Mouse (Mus musculus) kidney, embryonic 14.5 days (tissue): Measurements from ENCODE around the gene Atg101. TPM values are rescaled to one million over a fixed set of nuclear protein-coding genes. Genes with fewer than 3 reads are reported as not detected.

ENCODE experiments used
- ATAC-seq: fragments of 200-750 bp; cut with Nextera tagmentation; 2 replicates; pipeline ENCODE4 v1.8.0; 2017; ENCODE audit warnings: moderate number of reproducible peaks, mild to moderate bottlenecking, moderate TSS enrichment, moderate library complexity; ENCODE audit not compliant: low FRiP score, low TSS enrichment
- H3K27ac ChIP-seq: fragments of 300-500 bp; sonication (generic); 2 replicates; pipeline ENCODE4 v1.5.1; 2014; ENCODE audit warnings: low read depth, mild to moderate bottlenecking, low read length, moderate library complexity, mixed read lengths
- H3K27me3 ChIP-seq: fragments of 300-500 bp; sonication (generic); 2 replicates; pipeline ENCODE4 v1.6.1; 2014; ENCODE audit warnings: mild to moderate bottlenecking, low read length; ENCODE audit not compliant: control insufficient read depth, insufficient read depth
- H3K36me3 ChIP-seq: fragments of 300-500 bp; sonication (generic); 2 replicates; pipeline ENCODE4 v1.6.1; 2014; ENCODE audit warnings: low read length, mixed read lengths; ENCODE audit not compliant: control insufficient read depth, insufficient read depth
- H3K4me1 ChIP-seq: fragments of 300-500 bp; sonication (generic); 2 replicates; pipeline ENCODE4 v1.6.1; 2014; ENCODE audit warnings: low read length, mixed read lengths; ENCODE audit not compliant: control insufficient read depth, insufficient read depth
- H3K4me2 ChIP-seq: fragments of 300-500 bp; sonication (generic); replicated peaks from 2 replicates; pipeline ENCODE4 v1.6.1; 2014; ENCODE audit warnings: low read depth, mild to moderate bottlenecking, low read length
- H3K4me3 ChIP-seq: fragments of 300-500 bp; sonication (generic); 2 replicates; pipeline ENCODE4 v1.5.1; 2014; ENCODE audit warnings: mild to moderate bottlenecking, low read length
- H3K9ac ChIP-seq: fragments of 300-500 bp; sonication (generic); 2 replicates; pipeline ENCODE4 v1.6.1; 2014; ENCODE audit warnings: low read depth, mild to moderate bottlenecking, low read length, moderate library complexity
- H3K9me3 ChIP-seq: fragments of 300-500 bp; sonication (generic); 2 replicates; pipeline ENCODE4 v1.6.1; 2016; ENCODE audit warnings: low read length; ENCODE audit not compliant: control insufficient read depth
- WGBS: fragments of 180-500 bp; shearing (Covaris S2); extraction: QIAGEN DNeasy Blood & Tissue Kit; methylation state at CpG from one replicate; pipeline ENCODE4 v1.1.7; 2014; 5-methylcytosine and 5-hydroxymethylcytosine counted together
- polyA plus RNA-seq: library from polyadenylated mRNA; unstranded; fragments of >200 nt; fragmentation: Nextera tagmentation; extraction: Ambion mirVana; gene quantifications from 2 replicates; pipeline ENCODE4 v1.2.1, GENCODE M21; 2014

The Atg101 gene
- polyA plus RNA-seq, 1 experiment from 2014 or later, result 71.8 TPM

- Histone ChIP-seq H3K9me3 (no peaks in the 10 kb centered on the region), H3K27ac (no peak overlapping the region), H3K4me3 (no peak overlapping the region), H3K9ac (no peak overlapping the region), H3K27me3 (no peaks in the 10 kb centered on the region), H3K36me3 (0 out of 2 replicates have a peak, but pooled peaks cover 2% of the 10 kb centered on the region), H3K4me2 (no peak overlapping the region), H3K4me1 (peaks cover 9% of the 10 kb centered on the region)
- no peak for ATAC-seq
- 80% methylated on average over 14 of the region's 14 CpGs for WGBS
These were observed 15.4 kb downstream of the Atg101 start for GRCm38 (mm10) chr15:101299480-101299960.

GRCm38 (mm10) chr15:101300128-101300527 lies 16.1 kb downstream of the Atg101 start:
- no peak overlapping the region for H3K9ac ChIP-seq
- ATAC-seq, result no peak
- no peak overlapping the region for H3K4me3 ChIP-seq
- H3K9me3 ChIP-seq, result no peaks in the 10 kb centered on the region
- H3K27ac ChIP-seq, result no peak overlapping the region
- H3K36me3 ChIP-seq, result 0 out of 2 replicates have a peak, but pooled peaks cover 2% of the 10 kb centered on the region
- WGBS, result 74% methylated on average over 6 of the region's 6 CpGs
- no peaks in the 10 kb centered on the region for H3K27me3 ChIP-seq
- H3K4me2 ChIP-seq, result no peak overlapping the region
- peaks cover 9% of the 10 kb centered on the region for H3K4me1 ChIP-seq

GRCm38 (mm10) chr15:101302201-101302600 lies 18.1 kb downstream of the Atg101 start:
- WGBS, result 81% methylated on average over 3 of the region's 3 CpGs
- no peak for ATAC-seq
- Histone ChIP-seq H3K4me3 (no peak overlapping the region), H3K27me3 (no peaks in the 10 kb centered on the region), H3K4me2 (no peak overlapping the region), H3K36me3 (no peaks in the 10 kb centered on the region), H3K9ac (no peak overlapping the region), H3K9me3 (no peaks in the 10 kb centered on the region), H3K4me1 (peaks cover 7% of the 10 kb centered on the region; the same call in 1 of the 2 replicates), H3K27ac (no peak overlapping the region)

- H3K9me3 ChIP-seq, result no peaks in the 10 kb centered on the region
- no peak overlapping the region for H3K9ac ChIP-seq
- no peak overlapping the region for H3K4me3 ChIP-seq
- H3K27me3 ChIP-seq, result no peaks in the 10 kb centered on the region
- WGBS, result 67% methylated on average over 4 of the region's 4 CpGs
- H3K36me3 ChIP-seq, result no peaks in the 10 kb centered on the region
- H3K4me1 ChIP-seq, result 0 out of 2 replicates have a peak, but pooled peaks cover 3% of the 10 kb centered on the region
- H3K27ac ChIP-seq, result no peak overlapping the region
- no peak overlapping the region for H3K4me2 ChIP-seq
- no peak for ATAC-seq
These were observed 19.8 kb downstream of the Atg101 start for GRCm38 (mm10) chr15:101303830-101304229.

- Histone ChIP-seq H3K4me3 (no peak overlapping the region), H3K27me3 (no peaks in the 10 kb centered on the region), H3K36me3 (no peaks in the 10 kb centered on the region), H3K9ac (no peak overlapping the region), H3K4me1 (no peaks in the 10 kb centered on the region; the same call in 1 of the 2 replicates), H3K27ac (no peak overlapping the region), H3K9me3 (no peaks in the 10 kb centered on the region), H3K4me2 (no peak overlapping the region)
- WGBS, result 89% methylated on average over 4 of the region's 4 CpGs
- no peak for ATAC-seq
These were observed 22.4 kb downstream of the Atg101 start for GRCm38 (mm10) chr15:101306459-101306858.

- Histone ChIP-seq H3K27ac (no peak overlapping the region), H3K9ac (no peak overlapping the region)
- ATAC-seq, result no peak
These were observed 24.6 kb downstream of the Atg101 start for GRCm38 (mm10) chr15:101308440-101309348.

GRCm38 (mm10) chr15:101309493-101309892 lies 25.4 kb downstream of the Atg101 start:
- Histone ChIP-seq H3K27ac (no peak overlapping the region), H3K36me3 (no peaks in the 10 kb centered on the region), H3K4me3 (no peak overlapping the region), H3K9ac (no peak overlapping the region), H3K27me3 (no peaks in the 10 kb centered on the region), H3K9me3 (no peaks in the 10 kb centered on the region), H3K4me2 (no peak overlapping the region), H3K4me1 (no peaks in the 10 kb centered on the region; the same call in 1 of the 2 replicates)
- peak; percentile 24; the same call in 1 of the 2 replicates for ATAC-seq
- WGBS, result 40% methylated on average over 5 of the region's 5 CpGs

More at GRCm38 (mm10) chr15:101308440-101309348, 24.6 kb downstream of the Atg101 start:
- no peak overlapping the region for H3K4me3 ChIP-seq
- 57% methylated on average over 13 of the region's 13 CpGs for WGBS
- H3K4me2 ChIP-seq, result no peak overlapping the region
- no peaks in the 10 kb centered on the region for H3K27me3 ChIP-seq
- H3K9me3 ChIP-seq, result no peaks in the 10 kb centered on the region
- no peaks in the 10 kb centered on the region; the same call in 1 of the 2 replicates for H3K4me1 ChIP-seq
- no peaks in the 10 kb centered on the region for H3K36me3 ChIP-seq

GRCm38 (mm10) chr15:101311087-101311770 lies 27.2 kb downstream of the Atg101 start:
- Histone ChIP-seq H3K4me3 (no peak overlapping the region), H3K9me3 (no peaks in the 10 kb centered on the region), H3K27me3 (no peaks in the 10 kb centered on the region), H3K36me3 (no peaks in the 10 kb centered on the region), H3K9ac (no peak overlapping the region), H3K4me2 (no peak overlapping the region), H3K4me1 (peaks cover 1% of the 10 kb centered on the region; the same call in 1 of the 2 replicates), H3K27ac (no peak overlapping the region)
- ATAC-seq, result no peak
- WGBS, result 47% methylated on average over 14 of the region's 15 CpGs
